Mouse (Mus musculus): ENCODE data around the gene Smad5. TPM values are rescaled to one million over a fixed set of nuclear protein-coding genes. Genes with fewer than 3 reads are reported as not detected.

Gene Smad5
- polyA plus RNA-seq, 1 experiment from 2014 or later: 41.2 TPM

- Histone ChIP-seq H3K4me1 (peaks cover 11% of the 10 kb centered on the region), H3K27ac (peak overlapping the region; percentile 39; the same call in 1 of the 2 replicates), H3K4me2 (replicated peaks) (0 out of 2 replicates have a peak overlapping the region, but pooled peaks have one; percentile 19), H3K9me3 (no peaks in the 10 kb centered on the region), H3K9ac (no peak overlapping the region), H3K4me3 (no peak overlapping the region), H3K36me3 (no peaks in the 10 kb centered on the region), H3K27me3 (no peaks in the 10 kb centered on the region)
- ATAC-seq (ENCODE audit: low FRiP score, low read depth): no peak
- 69% methylated on average over 4 of the region's 4 CpGs for WGBS
These were observed 20.9 kb upstream of the Smad5 start for GRCm38 (mm10) chr13:56681924-56682323.

GRCm38 (mm10) chr13:56682326-56682725, 20.5 kb upstream of the Smad5 start:
- H3K4me1 ChIP-seq: peaks cover 11% of the 10 kb centered on the region
- 79% methylated on average over 17 of the region's 17 CpGs for WGBS
- no peak overlapping the region for H3K9ac ChIP-seq
- no peaks in the 10 kb centered on the region for H3K36me3 ChIP-seq
- ATAC-seq (ENCODE audit: low FRiP score, low read depth): no peak
- 0 out of 2 replicates have a peak overlapping the region, but pooled peaks have one; percentile 19 for H3K4me2 ChIP-seq (replicated peaks)
- H3K27ac ChIP-seq: peak overlapping the region; percentile 39; the same call in 1 of the 2 replicates
- H3K27me3 ChIP-seq: no peaks in the 10 kb centered on the region
- H3K9me3 ChIP-seq: no peaks in the 10 kb centered on the region
- H3K4me3 ChIP-seq: no peak overlapping the region

GRCm38 (mm10) chr13:56683306-56683705, 19.5 kb upstream of the Smad5 start:
- ATAC-seq (ENCODE audit: low FRiP score, low read depth): no peak
- 85% methylated on average over 7 of the region's 7 CpGs for whole genome bisulfite sequencing

GRCm38 (mm10) chr13:56692011-56692410, 10.8 kb upstream of the Smad5 start:
- no peak overlapping the region for H3K27ac ChIP-seq
- H3K36me3 ChIP-seq: no peaks in the 10 kb centered on the region
- 26% methylated on average over 7 of the region's 7 CpGs for WGBS
- peaks cover 41% of the 10 kb centered on the region for H3K4me1 ChIP-seq
- no peak for ATAC-seq (ENCODE audit: low FRiP score, low read depth)
- H3K9me3 ChIP-seq: no peaks in the 10 kb centered on the region
- H3K4me2 ChIP-seq (replicated peaks): 0 out of 2 replicates have a peak overlapping the region, but pooled peaks have one; percentile 3
- H3K9ac ChIP-seq: no peak overlapping the region
- H3K4me3 ChIP-seq: no peak overlapping the region
- H3K27me3 ChIP-seq: no peaks in the 10 kb centered on the region

More at GRCm38 (mm10) chr13:56683306-56683705, 19.5 kb upstream of the Smad5 start:
- Histone ChIP-seq H3K4me1 (peaks cover 11% of the 10 kb centered on the region), H3K36me3 (no peaks in the 10 kb centered on the region), H3K27ac (no peak overlapping the region), H3K4me3 (no peak overlapping the region), H3K27me3 (no peaks in the 10 kb centered on the region), H3K9ac (no peak overlapping the region), H3K4me2 (replicated peaks) (no peak overlapping the region), H3K9me3 (no peaks in the 10 kb centered on the region)

GRCm38 (mm10) chr13:56692644-56693043, 10.2 kb upstream of the Smad5 start:
- Histone ChIP-seq H3K27me3 (no peaks in the 10 kb centered on the region), H3K4me2 (replicated peaks) (no peak overlapping the region), H3K9me3 (no peaks in the 10 kb centered on the region), H3K27ac (no peak overlapping the region), H3K36me3 (no peaks in the 10 kb centered on the region), H3K4me3 (no peak overlapping the region), H3K4me1 (peaks cover 47% of the 10 kb centered on the region), H3K9ac (no peak overlapping the region)
- no peak for ATAC-seq (ENCODE audit: low FRiP score, low read depth)
- WGBS: 84% methylated on average over 6 of the region's 6 CpGs

- no peak overlapping the region for H3K4me3 ChIP-seq
- H3K4me1 ChIP-seq: peaks cover 68% of the 10 kb centered on the region
- H3K9me3 ChIP-seq: no peaks in the 10 kb centered on the region
- H3K9ac ChIP-seq: no peak overlapping the region
- no peak for ATAC-seq (ENCODE audit: low FRiP score, low read depth)
- no peaks in the 10 kb centered on the region for H3K36me3 ChIP-seq
- no peak overlapping the region for H3K27ac ChIP-seq
- no peak overlapping the region for H3K4me2 ChIP-seq (replicated peaks)
- no peaks in the 10 kb centered on the region for H3K27me3 ChIP-seq
- 86% methylated on average over 5 of the region's 5 CpGs for WGBS
These were observed 7.1 kb upstream of the Smad5 start for GRCm38 (mm10) chr13:56695701-56696100.

GRCm38 (mm10) chr13:56696699-56697098, 6.1 kb upstream of the Smad5 start:
- Histone ChIP-seq H3K9ac (no peak overlapping the region), H3K4me1 (peaks cover 71% of the 10 kb centered on the region), H3K4me2 (replicated peaks) (no peak overlapping the region), H3K4me3 (no peak overlapping the region), H3K9me3 (no peaks in the 10 kb centered on the region), H3K27me3 (no peaks in the 10 kb centered on the region), H3K27ac (peak overlapping the region; percentile 61; the same call in 1 of the 2 replicates), H3K36me3 (no peaks in the 10 kb centered on the region)
- WGBS: 69% methylated on average over 5 of the region's 5 CpGs
- ATAC-seq (ENCODE audit: low FRiP score, low read depth): no peak

GRCm38 (mm10) chr13:56697171-56697570, 5.6 kb upstream of the Smad5 start:
- Histone ChIP-seq H3K4me3 (no peak overlapping the region), H3K27me3 (no peaks in the 10 kb centered on the region), H3K27ac (peak overlapping the region; percentile 61), H3K9me3 (no peaks in the 10 kb centered on the region), H3K36me3 (no peaks in the 10 kb centered on the region), H3K9ac (no peak overlapping the region), H3K4me2 (replicated peaks) (0 out of 2 replicates have a peak overlapping the region, but pooled peaks have one; percentile 38), H3K4me1 (peaks cover 71% of the 10 kb centered on the region)
- ATAC-seq (ENCODE audit: low FRiP score, low read depth): no peak
- WGBS: 84% methylated on average over 2 of the region's 2 CpGs

- H3K27me3 ChIP-seq: no peaks in the 10 kb centered on the region
- peak overlapping the region; percentile 61 for H3K27ac ChIP-seq
- ATAC-seq (ENCODE audit: low FRiP score, low read depth): peak; percentile 57; the same call in 1 of the 2 replicates
- peaks cover 68% of the 10 kb centered on the region for H3K4me1 ChIP-seq
- H3K4me3 ChIP-seq: no peak overlapping the region
- peak overlapping the region; percentile 38 for H3K4me2 ChIP-seq (replicated peaks)
- H3K36me3 ChIP-seq: no peaks in the 10 kb centered on the region
- no peaks in the 10 kb centered on the region for H3K9me3 ChIP-seq
- 3% methylated on average over 9 of the region's 9 CpGs for WGBS
- peak overlapping the region; percentile 48; the same call in 1 of the 2 replicates for H3K9ac ChIP-seq
These were observed 4.4 kb upstream of the Smad5 start for GRCm38 (mm10) chr13:56698391-56698790.

- no peak overlapping the region for H3K4me3 ChIP-seq
- WGBS: 93% methylated on average over 2 of the region's 2 CpGs
- no peaks in the 10 kb centered on the region for H3K27me3 ChIP-seq
- no peak overlapping the region for H3K27ac ChIP-seq
- H3K9ac ChIP-seq: no peak overlapping the region
- H3K9me3 ChIP-seq: no peaks in the 10 kb centered on the region
- H3K36me3 ChIP-seq: no peaks in the 10 kb centered on the region
- ATAC-seq (ENCODE audit: low FRiP score, low read depth): no peak
- H3K4me2 ChIP-seq (replicated peaks): no peak overlapping the region
- H3K4me1 ChIP-seq: peaks cover 72% of the 10 kb centered on the region
These were observed 3.4 kb upstream of the Smad5 start for GRCm38 (mm10) chr13:56699370-56699769.

GRCm38 (mm10) chr13:56700981-56701380, 1.8 kb upstream of the Smad5 start:
- peaks cover 1% of the 10 kb centered on the region; the same call in 1 of the 2 replicates for H3K36me3 ChIP-seq
- no peaks in the 10 kb centered on the region for H3K9me3 ChIP-seq
- peak overlapping the region; percentile 82 for H3K4me2 ChIP-seq (replicated peaks)
- H3K9ac ChIP-seq: no peak overlapping the region
- H3K27ac ChIP-seq: peak overlapping the region; percentile 99
- 33% methylated on average over 1 of the region's 1 CpGs for WGBS
- no peaks in the 10 kb centered on the region for H3K27me3 ChIP-seq
- H3K4me1 ChIP-seq: peaks cover 81% of the 10 kb centered on the region
- no peak overlapping the region for H3K4me3 ChIP-seq
- no peak for ATAC-seq (ENCODE audit: low FRiP score, low read depth)

- Histone ChIP-seq H3K4me2 (replicated peaks) (peak overlapping the region; percentile 82), H3K27ac (peak overlapping the region; percentile 99), H3K4me3 (no peak overlapping the region), H3K27me3 (no peaks in the 10 kb centered on the region), H3K9me3 (no peaks in the 10 kb centered on the region), H3K4me1 (peaks cover 80% of the 10 kb centered on the region), H3K36me3 (peaks cover 8% of the 10 kb centered on the region; the same call in 1 of the 2 replicates), H3K9ac (no peak overlapping the region; the same call in 1 of the 2 replicates)
- WGBS: 26% methylated on average over 10 of the region's 10 CpGs
- no peak for ATAC-seq (ENCODE audit: low FRiP score, low read depth)
These were observed 886 bp upstream of the Smad5 start for GRCm38 (mm10) chr13:56701924-56702323.

Data from limb, embryonic 13.5 days (tissue).